Mouse (Mus musculus): ENCODE measurements around the gene Smdt1.

- TF ChIP-seq POU5F1 (IDR thresholded peaks at IDR 0.05; ENCODE audit: borderline replicate concordance, low read length) (no peak), CTCF (conservative IDR thresholded peaks at IDR 0.05; ENCODE audit: low read length) (no peak), NANOG (IDR thresholded peaks at IDR 0.05; ENCODE audit: borderline replicate concordance, low read length) (no peak)
These were observed 20.9 kb upstream of the Smdt1 start for GRCm38 (mm10) chr15:82317839-82318238.

Data from E14TG2a.4 (cell line).